Mouse (Mus musculus) forebrain, embryonic 11.5 days (tissue): ENCODE measurements at regions not wholly inside any gene's neighbourhood (a gene's known extent, or its start where the extent isn't known, plus 50 kb on each side); places are given as distances from the start of the nearest gene placed in this dataset.
A peak's percentile ranks its signal among the peaks of the same experiment; 100 is the strongest.

ENCODE experiments used
- ATAC-seq: fragments of 200-750 bp; cut with Nextera tagmentation; replicated peaks from 2 replicates; pipeline ENCODE4 v1.8.0; 2017; ENCODE audit warnings: moderate TSS enrichment; ENCODE audit not compliant: low FRiP score
- DNase-seq: peaks from one replicate; pipeline ENCODE4 v3.0.0-alpha.2; 2017; ENCODE audit warnings: low spot score
- H3K27ac ChIP-seq: fragments of 300-500 bp; sonication (generic); 2 replicates; pipeline ENCODE4 v1.5.1; 2014; ENCODE audit warnings: low read depth, low read length
- H3K27me3 ChIP-seq: fragments of 300-500 bp; sonication (generic); 2 replicates; pipeline ENCODE4 v1.6.1; 2014; ENCODE audit warnings: mild to moderate bottlenecking, low read length, mixed read lengths; ENCODE audit not compliant: control insufficient read depth, insufficient read depth
- H3K36me3 ChIP-seq: fragments of 300-500 bp; sonication (generic); 2 replicates; pipeline ENCODE4 v1.6.1; 2014; ENCODE audit warnings: mild to moderate bottlenecking, low read length, moderate library complexity, mixed read lengths; ENCODE audit not compliant: control insufficient read depth, insufficient read depth
- H3K4me1 ChIP-seq: fragments of 300-500 bp; sonication (generic); replicated peaks from 2 replicates; pipeline ENCODE4 v1.6.1; 2014; ENCODE audit warnings: low read length, mixed read lengths; ENCODE audit not compliant: control insufficient read depth, insufficient read depth
- H3K4me2 ChIP-seq: fragments of 300-500 bp; sonication (generic); 2 replicates; pipeline ENCODE4 v1.6.1; 2014; ENCODE audit warnings: low read depth, mild to moderate bottlenecking, low read length, moderate library complexity, mixed read lengths; ENCODE audit not compliant: severe bottlenecking
- H3K4me3 ChIP-seq: fragments of 300-500 bp; sonication (generic); 2 replicates; pipeline ENCODE4 v1.5.1; 2014; ENCODE audit warnings: low read depth, low read length
- H3K9ac ChIP-seq: fragments of 300-500 bp; sonication (generic); 2 replicates; pipeline ENCODE4 v1.6.1; 2014; ENCODE audit warnings: low read length
- H3K9me3 ChIP-seq: fragments of 300-500 bp; sonication (generic); 2 replicates; pipeline ENCODE4 v1.6.1; 2016; ENCODE audit warnings: low read length, mixed read lengths; ENCODE audit not compliant: control insufficient read depth
- WGBS: fragments of 180-500 bp; shearing (Covaris S2); extraction: QIAGEN DNeasy Blood & Tissue Kit; methylation state at CpG from one replicate; pipeline ENCODE4 v1.1.7; 2014; 5-methylcytosine and 5-hydroxymethylcytosine counted together

GRCm38 (mm10) chr12:92246790-92247451 lies 398.0 kb upstream of the Sel1l start:
- DNase-seq = peak; percentile 60

GRCm38 (mm10) chr12:92239956-92240699 lies 391.2 kb upstream of the Sel1l start:
- no peaks in the 10 kb centered on the region for H3K9me3 ChIP-seq
- 92% methylated on average over 5 of the region's 5 CpGs for WGBS
- H3K27me3 ChIP-seq = no peaks in the 10 kb centered on the region
- H3K27ac ChIP-seq = no peak overlapping the region
- H3K4me3 ChIP-seq = no peak overlapping the region
- DNase-seq = no peak
- no peak for ATAC-seq
- H3K4me2 ChIP-seq = no peak overlapping the region
- H3K4me1 ChIP-seq = no peaks in the 10 kb centered on the region
- H3K36me3 ChIP-seq = no peaks in the 10 kb centered on the region
- H3K9ac ChIP-seq = no peak overlapping the region

More at GRCm38 (mm10) chr12:92246790-92247451, 398.0 kb upstream of the Sel1l start:
- H3K27me3 ChIP-seq = no peaks in the 10 kb centered on the region
- H3K4me1 ChIP-seq = no peaks in the 10 kb centered on the region
- 28% methylated on average over 6 of the region's 6 CpGs for WGBS
- peak overlapping the region; percentile 48; the same call in 1 of the 2 replicates for H3K27ac ChIP-seq
- no peaks in the 10 kb centered on the region for H3K9me3 ChIP-seq
- peak; percentile 92 for ATAC-seq
- H3K36me3 ChIP-seq = no peaks in the 10 kb centered on the region
- no peak overlapping the region for H3K4me3 ChIP-seq
- no peak overlapping the region for H3K4me2 ChIP-seq
- H3K9ac ChIP-seq = no peak overlapping the region

- ATAC-seq = no peak
- WGBS = 90% methylated on average over 3 of the region's 3 CpGs
Observed at GRCm38 (mm10) chr12:92233650-92234408, 384.9 kb upstream of the Sel1l start.

GRCm38 (mm10) chr12:92228585-92228984 lies 379.6 kb upstream of the Sel1l start:
- Histone ChIP-seq H3K9me3 (no peaks in the 10 kb centered on the region), H3K9ac (no peak overlapping the region), H3K36me3 (no peaks in the 10 kb centered on the region), H3K4me1 (0 out of 2 replicates have a peak, but pooled peaks cover 1% of the 10 kb centered on the region), H3K27ac (no peak overlapping the region), H3K4me3 (no peak overlapping the region), H3K27me3 (no peaks in the 10 kb centered on the region), H3K4me2 (no peak overlapping the region)
- DNase-seq (no peak), ATAC-seq (no peak)
- 75% methylated on average over 4 of the region's 4 CpGs for WGBS

More at GRCm38 (mm10) chr12:92233650-92234408, 384.9 kb upstream of the Sel1l start:
- H3K4me1 ChIP-seq = 0 out of 2 replicates have a peak, but pooled peaks cover 1% of the 10 kb centered on the region
- no peak overlapping the region for H3K4me3 ChIP-seq
- no peaks in the 10 kb centered on the region for H3K36me3 ChIP-seq
- no peaks in the 10 kb centered on the region for H3K27me3 ChIP-seq
- H3K9me3 ChIP-seq = no peaks in the 10 kb centered on the region
- DNase-seq = no peak
- H3K27ac ChIP-seq = no peak overlapping the region
- no peak overlapping the region for H3K4me2 ChIP-seq
- no peak overlapping the region for H3K9ac ChIP-seq

DNA sequence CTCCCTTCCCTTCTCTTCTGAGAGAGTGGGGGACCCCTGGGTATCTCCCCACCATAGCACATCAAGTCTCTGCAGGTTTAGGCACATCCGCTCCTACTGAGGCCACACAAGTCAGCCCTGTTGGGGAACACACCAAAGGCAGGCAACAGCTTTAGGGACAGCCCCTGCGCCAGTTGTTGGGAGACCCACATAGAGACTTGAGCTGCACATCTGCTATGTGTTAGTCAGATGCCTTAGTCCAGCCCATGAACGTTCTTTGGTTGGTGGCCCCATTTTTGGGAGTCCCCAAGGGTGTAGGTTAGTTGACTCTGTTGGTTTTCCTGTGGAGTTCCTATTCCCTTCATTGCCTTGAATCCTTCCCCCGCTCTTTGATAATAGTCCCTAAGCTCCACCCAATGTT lies 354.4 kb upstream of the Sel1l start:
- WGBS = 87% methylated on average over 4 of the region's 4 CpGs
- no peaks in the 10 kb centered on the region for H3K4me1 ChIP-seq
- no peaks in the 10 kb centered on the region for H3K27me3 ChIP-seq
- ATAC-seq = no peak
- no peak overlapping the region for H3K4me3 ChIP-seq
- no peaks in the 10 kb centered on the region for H3K9me3 ChIP-seq
- no peak overlapping the region for H3K27ac ChIP-seq
- H3K36me3 ChIP-seq = no peaks in the 10 kb centered on the region
- DNase-seq = no peak
- no peak overlapping the region for H3K4me2 ChIP-seq
- H3K9ac ChIP-seq = no peak overlapping the region

- H3K9ac ChIP-seq = no peak overlapping the region
- ATAC-seq = no peak
- H3K4me2 ChIP-seq = no peak overlapping the region
- H3K4me3 ChIP-seq = no peak overlapping the region
- no peaks in the 10 kb centered on the region for H3K36me3 ChIP-seq
- H3K27ac ChIP-seq = no peak overlapping the region
- no peak for DNase-seq
- H3K4me1 ChIP-seq = no peaks in the 10 kb centered on the region
- no peaks in the 10 kb centered on the region for H3K27me3 ChIP-seq
- 93% methylated on average over 1 of the region's 1 CpGs for WGBS
- H3K9me3 ChIP-seq = no peaks in the 10 kb centered on the region
Observed at GRCm38 (mm10) chr12:92200602-92201001, 351.6 kb upstream of the Sel1l start.

DNA sequence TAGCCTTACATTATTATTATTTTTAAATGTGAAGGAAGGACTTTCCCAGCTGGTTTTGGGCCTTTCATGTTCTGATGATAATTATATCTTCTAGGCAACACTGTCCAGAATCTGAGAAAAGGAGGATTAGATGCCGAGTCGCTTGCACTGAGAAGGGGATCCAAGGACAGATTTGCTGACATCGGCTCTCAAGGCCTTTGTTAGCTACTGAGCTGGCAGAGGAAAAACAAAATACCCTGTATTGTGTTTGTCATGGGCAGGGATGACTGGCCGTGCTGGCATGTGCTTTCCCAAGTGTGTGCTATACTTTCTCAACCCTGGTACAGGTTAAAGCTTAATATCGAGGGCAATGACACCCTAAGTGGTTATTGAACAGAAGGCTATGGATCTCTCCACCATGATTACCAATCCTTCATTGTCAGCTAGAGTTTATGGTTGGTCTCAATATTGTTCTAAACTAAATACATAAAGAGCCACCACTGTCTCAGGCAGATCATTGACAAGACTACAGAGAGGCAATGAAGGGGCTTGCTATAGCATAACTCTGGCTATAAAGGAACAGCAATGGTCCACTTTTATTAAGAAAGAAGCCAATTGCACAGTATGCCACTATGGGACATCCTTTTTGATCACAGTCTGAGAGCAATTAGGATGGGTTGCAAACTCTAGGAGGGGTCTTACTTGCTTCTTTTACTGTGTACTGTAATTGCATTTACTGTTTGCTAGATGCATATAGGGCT lies 350.0 kb upstream of the Sel1l start:
- H3K4me3 ChIP-seq = no peak overlapping the region
- no peaks in the 10 kb centered on the region for H3K9me3 ChIP-seq
- H3K27me3 ChIP-seq = no peaks in the 10 kb centered on the region
- H3K9ac ChIP-seq = no peak overlapping the region
- H3K4me1 ChIP-seq = no peaks in the 10 kb centered on the region
- WGBS = 77% methylated on average over 5 of the region's 5 CpGs
- ATAC-seq (no peak), DNase-seq (no peak)
- H3K4me2 ChIP-seq = no peak overlapping the region
- no peaks in the 10 kb centered on the region for H3K36me3 ChIP-seq
- H3K27ac ChIP-seq = no peak overlapping the region
